Mouse (Mus musculus) MEL (cell line): ENCODE data around the gene Tbc1d1. TPM values are rescaled to one million over a fixed set of nuclear protein-coding genes. Genes with fewer than 3 reads are reported as not detected.
A peak's percentile ranks its signal among the peaks of the same experiment; 100 is the strongest.

Experiments
- DNase-seq: peaks from one replicate; pipeline ENCODE4 v3.0.0; 2011; ENCODE audit warnings: low read depth, low spot score
- H3K27ac ChIP-seq: 2 replicates; pipeline ENCODE4 v1.5.1; 2012; ENCODE audit warnings: low read depth, mild to moderate bottlenecking, control low read depth, low read length, moderate library complexity; ENCODE audit not compliant: control insufficient read depth
- H3K27me3 ChIP-seq, 2 experiments: fragments of 150-350 bp in 1 of 2; sonication (generic) in 1 of 2; 2 replicates each; pipeline ENCODE4 v1.6.1; 2012; ENCODE audit warnings: low read length in 2 of 2, mild to moderate bottlenecking in 2 of 2, improper control_type of control experiment in 1 of 2, moderate library complexity in 1 of 2; ENCODE audit not compliant: insufficient read depth in 2 of 2, control insufficient read depth in 1 of 2
- H3K36me3 ChIP-seq, 2 experiments: 2 replicates each; pipeline ENCODE4 v1.6.1; 2012 to 2014; ENCODE audit warnings: low read length in 2 of 2, improper control_type of control experiment in 1 of 2, inconsistent platforms in 1 of 2, mild to moderate bottlenecking in 1 of 2; ENCODE audit not compliant: insufficient read depth in 2 of 2, control insufficient read depth in 1 of 2
- H3K4me1 ChIP-seq, 2 experiments: fragments of 150-350 bp in 1 of 2; sonication (generic) in 1 of 2; 2 replicates each; pipeline ENCODE4 v1.6.1; 2012; ENCODE audit warnings: low read length in 2 of 2, improper control_type of control experiment in 1 of 2, mild to moderate bottlenecking in 1 of 2; ENCODE audit not compliant: insufficient read depth in 2 of 2, control insufficient read depth in 1 of 2
- H3K4me3 ChIP-seq, 2 experiments: fragments of 150-350 bp in 1 of 2; sonication (generic) in 1 of 2; 2 replicates each; pipeline ENCODE4 v1.5.1; 2012; ENCODE audit warnings: low read depth in 2 of 2, low read length in 2 of 2, mild to moderate bottlenecking in 2 of 2, moderate library complexity in 2 of 2, control low read depth in 1 of 2, improper control_type of control experiment in 1 of 2; ENCODE audit not compliant: control insufficient read depth in 1 of 2, insufficient read depth in 1 of 2
- H3K79me2 ChIP-seq: 2 replicates; pipeline ENCODE4 v1.6.1; 2012; ENCODE audit warnings: mild to moderate bottlenecking, low read length, moderate library complexity; ENCODE audit not compliant: control insufficient read depth, poor library complexity, insufficient read depth
- H3K9ac ChIP-seq: 2 replicates; pipeline ENCODE4 v1.6.1; 2012; ENCODE audit warnings: low read depth, mild to moderate bottlenecking, control low read depth, low read length, moderate library complexity; ENCODE audit not compliant: control insufficient read depth, poor library complexity, severe bottlenecking
- H3K9me3 ChIP-seq: fragments of 150-350 bp; sonication (generic); replicated peaks from 2 replicates; pipeline ENCODE4 v1.6.1; 2012; ENCODE audit warnings: mild to moderate bottlenecking, low read length, improper control_type of control experiment, moderate library complexity; ENCODE audit not compliant: insufficient read depth
- CHD2 ChIP-seq: IDR thresholded peaks from 2 replicates; pipeline ENCODE4 v1.6.1; 2011; ENCODE audit warnings: low read length, improper control_type of control experiment
- CTCF ChIP-seq, 3 experiments: IDR thresholded peaks in 2 of 3; conservative IDR thresholded peaks in 1 of 3; 2 replicates each; pipeline ENCODE4 v1.5.1; 2011 to 2012; ENCODE audit warnings: low read length in 3 of 3, low read depth in 2 of 3, mild to moderate bottlenecking in 2 of 3, improper control_type of control experiment in 1 of 3, inconsistent platforms in 1 of 3, mixed read lengths in 1 of 3, moderate library complexity in 1 of 3; ENCODE audit not compliant: control insufficient read depth in 1 of 3, insufficient read depth in 1 of 3, poor library complexity in 1 of 3, severe bottlenecking in 1 of 3
- E2F4 ChIP-seq: IDR thresholded peaks from 2 replicates; pipeline ENCODE4 v1.6.1; 2011; ENCODE audit warnings: low read depth, low read length, improper control_type of control experiment, borderline replicate concordance
- GABPA ChIP-seq: IDR thresholded peaks from 2 replicates; pipeline ENCODE4 v1.6.1; 2012; ENCODE audit warnings: low read depth, mild to moderate bottlenecking, inconsistent platforms, low read length, improper control_type of control experiment, moderate library complexity
- KAT2A ChIP-seq: conservative IDR thresholded peaks from 2 replicates; pipeline ENCODE4 v1.6.1; 2012; ENCODE audit warnings: low read depth, low read length, improper control_type of control experiment, inconsistent platforms
- MAFK ChIP-seq: IDR thresholded peaks from 2 replicates; pipeline ENCODE4 v1.6.1; 2011; ENCODE audit warnings: low read depth, mild to moderate bottlenecking, low read length, improper control_type of control experiment, borderline replicate concordance
- MAZ ChIP-seq: IDR thresholded peaks from 2 replicates; pipeline ENCODE4 v1.6.1; 2012; ENCODE audit warnings: low read depth, mild to moderate bottlenecking, inconsistent platforms, low read length, improper control_type of control experiment
- MEF2A ChIP-seq: IDR thresholded peaks from 2 replicates; pipeline ENCODE4 v1.6.1; 2014; ENCODE audit warnings: low read depth, mild to moderate bottlenecking, inconsistent platforms, low read length, improper control_type of control experiment; ENCODE audit not compliant: poor library complexity, insufficient replicate concordance, severe bottlenecking; ENCODE audit errors: extremely low read depth
- MYB ChIP-seq: IDR thresholded peaks from 2 replicates; pipeline ENCODE4 v1.6.1; 2011; ENCODE audit warnings: mild to moderate bottlenecking, low read depth, low read length, improper control_type of control experiment
- MYC ChIP-seq: IDR thresholded peaks from 2 replicates; pipeline ENCODE4 v1.6.1; 2011; ENCODE audit warnings: low read depth, mild to moderate bottlenecking, low read length, improper control_type of control experiment, moderate library complexity
- POLR2A ChIP-seq, 2 experiments: IDR thresholded peaks; 2 replicates each; pipeline ENCODE4 v1.6.1; 2011 to 2012; ENCODE audit warnings: low read length in 2 of 2, mild to moderate bottlenecking in 2 of 2, control low read depth in 1 of 2, improper control_type of control experiment in 1 of 2, low read depth in 1 of 2, moderate library complexity in 1 of 2; ENCODE audit not compliant: control insufficient read depth in 1 of 2, insufficient read depth in 1 of 2, poor library complexity in 1 of 2
- POLR2AphosphoS2 ChIP-seq: IDR thresholded peaks from 2 replicates; pipeline ENCODE4 v1.6.1; 2011; ENCODE audit warnings: low read length, improper control_type of control experiment
- POLR2AphosphoS5 ChIP-seq: IDR thresholded peaks from 2 replicates; pipeline ENCODE4 v1.6.1; 2012; ENCODE audit warnings: low read depth, borderline replicate concordance, mild to moderate bottlenecking, inconsistent platforms, low read length, moderate library complexity, mixed read lengths
- RAD21 ChIP-seq: IDR thresholded peaks from 2 replicates; pipeline ENCODE4 v1.6.1; 2011; ENCODE audit warnings: mild to moderate bottlenecking, low read depth, low read length, improper control_type of control experiment
- SIN3A ChIP-seq: IDR thresholded peaks from 2 replicates; pipeline ENCODE4 v1.6.1; 2012; ENCODE audit warnings: low read length, improper control_type of control experiment, inconsistent platforms
- SMC3 ChIP-seq: IDR thresholded peaks from 2 replicates; pipeline ENCODE4 v1.6.1; 2011; ENCODE audit warnings: low read depth, low read length, improper control_type of control experiment
- TAL1 ChIP-seq: IDR thresholded peaks from 2 replicates; pipeline ENCODE4 v1.6.1; 2012; ENCODE audit warnings: mild to moderate bottlenecking, inconsistent platforms, low read length, moderate library complexity, mixed read lengths
- TBP ChIP-seq: IDR thresholded peaks from 2 replicates; pipeline ENCODE4 v1.8.0; 2011; ENCODE audit warnings: low read depth, low read length, improper control_type of control experiment
- TCF12 ChIP-seq: IDR thresholded peaks from 2 replicates; pipeline ENCODE4 v1.6.1; 2014; ENCODE audit warnings: low read depth, mild to moderate bottlenecking, inconsistent platforms, low read length, improper control_type of control experiment, moderate library complexity
- USF2 ChIP-seq, 2 experiments: IDR thresholded peaks; 2 replicates each; pipeline ENCODE4 v1.6.1; 2011 to 2012; ENCODE audit warnings: improper control_type of control experiment in 2 of 2, low read length in 2 of 2, borderline replicate concordance in 1 of 2, inconsistent platforms in 1 of 2, low read depth in 1 of 2, mild to moderate bottlenecking in 1 of 2; ENCODE audit not compliant: insufficient read depth in 1 of 2
- ZNF384 ChIP-seq: IDR thresholded peaks from 2 replicates; pipeline ENCODE4 v1.6.1; 2012; ENCODE audit warnings: low read depth, mild to moderate bottlenecking, inconsistent platforms, low read length, improper control_type of control experiment
- polyA plus RNA-seq, 2 experiments: library from polyadenylated mRNA; stranded (reverse) in 1 of 2; unstranded in 1 of 2; fragments of >175 nt in 1 of 2; fragments of >200 nt in 1 of 2; gene quantifications; 2 replicates each; pipeline versions ENCODE4 v1.2.1 to v1.2.4; 2012; ENCODE audit warnings: low replicate concordance in 2 of 2, low read depth in 1 of 2; ENCODE audit not compliant: insufficient read length in 2 of 2, insufficient read depth in 1 of 2, missing spikeins in 1 of 2
- total RNA-seq: library from RNA; depleted of rRNA; stranded (reverse); fragments of 300-350 nt; gene quantifications from 2 replicates; pipeline ENCODE4 v1.2.3, GENCODE M21; 2012

Gene Tbc1d1
- total and polyA plus RNA-seq, 3 experiments, result 22.5 to 24.4 TPM; not detected in 1

DNA sequence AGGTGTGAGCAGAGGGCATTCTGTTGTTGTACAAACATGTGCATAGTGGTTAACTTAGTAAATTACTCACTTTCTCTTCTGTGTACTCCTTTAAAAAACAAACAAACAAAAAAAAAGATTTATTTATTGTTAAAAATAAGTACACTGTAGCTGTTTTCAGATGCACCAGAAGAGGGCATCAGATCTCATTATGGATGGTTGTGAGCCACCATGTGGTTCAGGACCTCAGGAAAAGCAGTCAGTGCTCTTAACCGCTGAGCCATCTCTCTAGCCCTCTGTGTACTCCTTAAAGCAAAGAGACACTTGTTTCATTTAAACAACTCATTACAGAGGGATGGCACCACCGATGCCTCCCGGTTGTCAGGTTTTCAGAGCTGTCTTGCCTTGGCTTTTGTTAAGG is 46.9 kb upstream of the Tbc1d1 start:
- H3K9me3 ChIP-seq, result no peaks in the 10 kb centered on the region
- H3K4me3 ChIP-seq, result no peak overlapping the region
- H3K27ac ChIP-seq, result no peak overlapping the region
- H3K27me3 ChIP-seq, result no peaks in the 10 kb centered on the region
- H3K9ac ChIP-seq, result no peak overlapping the region
- TF ChIP-seq SMC3 (peak; percentile 33), CTCF (IDR thresholded peaks at IDR 0.05 in 2 of 3, conservative IDR thresholded peaks at IDR 0.05 in 1 of 3; ENCODE audit: control insufficient read depth in 1 of 3, insufficient read depth in 1 of 3, low read depth in 2 of 3, low read length in 3 of 3, poor library complexity in 1 of 3, severe bottlenecking in 1 of 3) (peak in 2 of 3 experiments; percentile 25 to 33; a peak in 3 of 6 replicates), ZNF384 (no peak), CHD2 (no peak), RAD21 (peak; percentile 19), USF2 (IDR thresholded peaks at IDR 0.05; ENCODE audit: borderline replicate concordance in 1 of 2, insufficient read depth in 1 of 2, low read depth in 1 of 2, low read length in 2 of 2) (no peak)
- DNase-seq, result peak; percentile 27
- peaks cover 0 to 12% of the 10 kb centered on the region in 2 experiments; a peak in 2 of 4 replicates for H3K36me3 ChIP-seq
- H3K79me2 ChIP-seq, result no peaks in the 10 kb centered on the region
- H3K4me1 ChIP-seq, result no peaks in the 10 kb centered on the region

- Histone ChIP-seq H3K9ac (no peak overlapping the region), H3K27me3 (no peaks in the 10 kb centered on the region), H3K79me2 (no peaks in the 10 kb centered on the region), H3K27ac (no peak overlapping the region), H3K36me3 (peaks cover 0 to 14% of the 10 kb centered on the region in 2 experiments; a peak in 2 of 4 replicates), H3K4me1 (no peaks in the 10 kb centered on the region), H3K4me3 (no peak overlapping the region), H3K9me3 (no peaks in the 10 kb centered on the region)
- TF ChIP-seq TAL1 (no peak), GABPA (no peak), MAZ (no peak)
- DNase-seq, result no peak
Measured at GRCm38 (mm10) chr5:64112360-64112759, 43.7 kb upstream of the Tbc1d1 start.

GRCm38 (mm10) chr5:64114210-64114609 is 41.9 kb upstream of the Tbc1d1 start:
- H3K9me3 ChIP-seq, result no peaks in the 10 kb centered on the region
- H3K4me1 ChIP-seq, result no peaks in the 10 kb centered on the region
- TF ChIP-seq MAZ (no peak), MEF2A (no peak), MAFK (no peak), E2F4 (no peak), SIN3A (no peak), MYC (no peak), TBP (no peak), POLR2AphosphoS5 (no peak), CHD2 (no peak), POLR2AphosphoS2 (no peak), MYB (no peak), POLR2A (IDR thresholded peaks at IDR 0.05; ENCODE audit: control insufficient read depth in 1 of 2, insufficient read depth in 1 of 2, low read depth in 1 of 2, low read length in 2 of 2, poor library complexity in 1 of 2) (no peak), KAT2A (no peak), RAD21 (no peak), TCF12 (no peak)
- no peak overlapping the region for H3K4me3 ChIP-seq
- no peak overlapping the region for H3K9ac ChIP-seq
- H3K27me3 ChIP-seq, result no peaks in the 10 kb centered on the region
- DNase-seq, result no peak
- peaks cover 0 to 13% of the 10 kb centered on the region in 2 experiments; a peak in 2 of 4 replicates for H3K36me3 ChIP-seq
- no peaks in the 10 kb centered on the region for H3K79me2 ChIP-seq
- H3K27ac ChIP-seq, result no peak overlapping the region
